Mouse (Mus musculus) MEL (cell line): ENCODE data around the gene Plcxd2.

Source experiments
- BHLHE40 ChIP-seq: IDR thresholded peaks from 2 replicates; pipeline ENCODE4 v1.6.1; 2012; ENCODE audit warnings: low read depth, mild to moderate bottlenecking, inconsistent platforms, low read length, improper control_type of control experiment, borderline replicate concordance
- CTCF ChIP-seq, 3 experiments: IDR thresholded peaks in 2 of 3; conservative IDR thresholded peaks in 1 of 3; 2 replicates each; pipeline ENCODE4 v1.5.1; 2011 to 2012; ENCODE audit warnings: low read length in 3 of 3, low read depth in 2 of 3, mild to moderate bottlenecking in 2 of 3, improper control_type of control experiment in 1 of 3, inconsistent platforms in 1 of 3, mixed read lengths in 1 of 3, moderate library complexity in 1 of 3; ENCODE audit not compliant: control insufficient read depth in 1 of 3, insufficient read depth in 1 of 3, poor library complexity in 1 of 3, severe bottlenecking in 1 of 3
- E2F4 ChIP-seq: IDR thresholded peaks from 2 replicates; pipeline ENCODE4 v1.6.1; 2011; ENCODE audit warnings: low read depth, low read length, improper control_type of control experiment, borderline replicate concordance
- EP300 ChIP-seq, 2 experiments: IDR thresholded peaks; 2 replicates each; pipeline ENCODE4 v1.6.1; 2011; ENCODE audit warnings: improper control_type of control experiment in 2 of 2, low read length in 2 of 2, low read depth in 1 of 2, mild to moderate bottlenecking in 1 of 2
- ETS1 ChIP-seq: IDR thresholded peaks from 2 replicates; pipeline ENCODE4 v1.6.1; 2012; ENCODE audit warnings: low read depth, mild to moderate bottlenecking, inconsistent platforms, low read length, improper control_type of control experiment, moderate library complexity
- KAT2A ChIP-seq: conservative IDR thresholded peaks from 2 replicates; pipeline ENCODE4 v1.6.1; 2012; ENCODE audit warnings: low read depth, low read length, improper control_type of control experiment, inconsistent platforms
- POLR2A ChIP-seq, 2 experiments: IDR thresholded peaks; 2 replicates each; pipeline ENCODE4 v1.6.1; 2011 to 2012; ENCODE audit warnings: low read length in 2 of 2, mild to moderate bottlenecking in 2 of 2, control low read depth in 1 of 2, improper control_type of control experiment in 1 of 2, low read depth in 1 of 2, moderate library complexity in 1 of 2; ENCODE audit not compliant: control insufficient read depth in 1 of 2, insufficient read depth in 1 of 2, poor library complexity in 1 of 2
- TCF12 ChIP-seq: IDR thresholded peaks from 2 replicates; pipeline ENCODE4 v1.6.1; 2014; ENCODE audit warnings: low read depth, mild to moderate bottlenecking, inconsistent platforms, low read length, improper control_type of control experiment, moderate library complexity
- ZNF384 ChIP-seq: IDR thresholded peaks from 2 replicates; pipeline ENCODE4 v1.6.1; 2012; ENCODE audit warnings: low read depth, mild to moderate bottlenecking, inconsistent platforms, low read length, improper control_type of control experiment

- TF ChIP-seq POLR2A (IDR thresholded peaks at IDR 0.05; ENCODE audit: control insufficient read depth in 1 of 2, insufficient read depth in 1 of 2, low read depth in 1 of 2, low read length in 2 of 2, poor library complexity in 1 of 2) = no peak
- TF ChIP-seq BHLHE40 = no peak
- no peak for TF ChIP-seq ZNF384
- TF ChIP-seq CTCF (IDR thresholded peaks at IDR 0.05 in 2 of 3, conservative IDR thresholded peaks at IDR 0.05 in 1 of 3; ENCODE audit: control insufficient read depth in 1 of 3, insufficient read depth in 1 of 3, low read depth in 2 of 3, low read length in 3 of 3, poor library complexity in 1 of 3, severe bottlenecking in 1 of 3) = peak; percentile 58 to 76 (median 67)
- no peak for TF ChIP-seq ETS1
- no peak for TF ChIP-seq TCF12
- no peak for TF ChIP-seq E2F4
- no peak for TF ChIP-seq EP300 (IDR thresholded peaks at IDR 0.05; ENCODE audit: low read depth in 1 of 2, low read length in 2 of 2)
- TF ChIP-seq KAT2A = no peak
Measured at GRCm38 (mm10) chr16:45967471-45967870, 42.5 kb downstream of the Plcxd2 start.
